Mouse (Mus musculus) thymus, adult 2 months (tissue): ENCODE measurements at regions not wholly inside any gene's neighbourhood (a gene's known extent, or its start where the extent isn't known, plus 50 kb on each side); places are given as distances from the start of the nearest gene placed in this dataset.

Experiments used
- CTCF ChIP-seq: fragments of 200-500 bp; IDR thresholded peaks from 2 replicates; pipeline ENCODE4 v1.5.1; 2012; ENCODE audit warnings: mild to moderate bottlenecking, control low read depth, low read length, moderate library complexity, borderline replicate concordance; ENCODE audit not compliant: control insufficient read depth, poor library complexity, insufficient read depth; ENCODE audit errors: extremely low read depth
- POLR2A ChIP-seq: fragments of 200-500 bp; IDR thresholded peaks from 2 replicates; pipeline ENCODE4 v1.6.1; 2012; ENCODE audit warnings: mild to moderate bottlenecking, low read length, control low read depth, moderate library complexity; ENCODE audit not compliant: control insufficient read depth, poor library complexity, insufficient read depth; ENCODE audit errors: extremely low read depth

- TF ChIP-seq CTCF (no peak), POLR2A (no peak)
Observed at GRCm38 (mm10) chr1:152280014-152280413, 106.5 kb downstream of the Tsen15 start.
